Comparison of ENCODE assay signal across 9 mouse cellular contexts in genomic region chr17:11611459-11611858, GRCm38 (mm10).
A peak's percentile ranks its signal among the peaks of the same experiment; 100 is the strongest.
DNase-seq lines count a peak whose midpoint lies in the region; ATAC-seq lines count a peak whose summit lies in the region.
"Had no signal": no experiment of that assay in that cellular context is flagged by ENCODE, and none has a peak within 500 bp of the region (broad histone marks: within the 10 kb centered on the region; RNA-seq: fewer than 3 reads in every experiment).

No protein-coding gene starts in this region.

- ATAC-seq in hindbrain, embryonic 13.5 days (ENCODE audit: low FRiP score) = no peak
- ATAC-seq in neural tube, embryonic 11.5 days (ENCODE audit: insufficient read depth, low FRiP score, low TSS enrichment) = no peak

- H3K36me3 ChIP-seq in embryonic facial prominence, embryonic 10.5 days (replicated peaks) = no peaks in the 10 kb centered on the region
- no peaks in the 10 kb centered on the region for H3K36me3 ChIP-seq in hindbrain, embryonic 13.5 days
- H3K36me3 ChIP-seq in neural tube, embryonic 11.5 days (ENCODE audit: control insufficient read depth, insufficient read depth, low read length) = no peaks in the 10 kb centered on the region

- H3K27me3 ChIP-seq in embryonic facial prominence, embryonic 10.5 days (replicated peaks; ENCODE audit: low read depth, poor library complexity, severe bottlenecking) = peaks cover 17% of the 10 kb centered on the region
- peaks cover 7% of the 10 kb centered on the region; the same call in 1 of the 2 replicates for H3K27me3 ChIP-seq in hindbrain, embryonic 13.5 days
- no peaks in the 10 kb centered on the region for H3K27me3 ChIP-seq in neural tube, embryonic 11.5 days (ENCODE audit: control insufficient read depth, insufficient read depth, low read length)

- 0 out of 2 replicates have a peak overlapping the region, but pooled peaks have one; percentile 2 for H3K4me2 ChIP-seq in hindbrain, embryonic 13.5 days
- H3K4me2 ChIP-seq in neural tube, embryonic 11.5 days (ENCODE audit: low read depth) = no peak overlapping the region

- no peak overlapping the region for H3K9ac ChIP-seq in hindbrain, embryonic 13.5 days
- H3K9ac ChIP-seq in neural tube, embryonic 11.5 days (ENCODE audit: low read length) = no peak overlapping the region

- DNase-seq in ovary, postnatal 10 days (ENCODE audit: low spot score) = peak; percentile 10
- no peak for DNase-seq in ovary, adult 18-20 months (ENCODE audit: low spot score)
- DNase-seq in adrenal gland, postnatal 14 days = peak; percentile 71
- DNase-seq in embryonic facial prominence, embryonic 10.5 days (ENCODE audit: low spot score) = peak; percentile 72
- DNase-seq in left cerebral cortex, postnatal 10 days (ENCODE audit: extremely low spot score in 1 of 2, low spot score in 2 of 2) = peak; percentile 68 to 70
- DNase-seq in neural tube, embryonic 11.5 days (ENCODE audit: low spot score) = peak; percentile 75
- DNase-seq in B cell, adult 2 months = no peak

- intact Hi-C loops in left cerebral cortex, postnatal 10 days (cut with DNase I) = loop anchor here (5.0 kb wide), 1 partner anchor 361 kb away; no protein-coding TSS in a partner anchor

- peaks cover 21% of the 10 kb centered on the region; the same call in 1 of the 2 replicates for H3K4me1 ChIP-seq in embryonic facial prominence, embryonic 10.5 days
- H3K4me1 ChIP-seq in hindbrain, embryonic 13.5 days (replicated peaks) = peaks cover 32% of the 10 kb centered on the region
- no peaks in the 10 kb centered on the region for H3K4me1 ChIP-seq in neural tube, embryonic 11.5 days (ENCODE audit: control insufficient read depth, insufficient read depth, low read length)

- 20% methylated on average over 7 of the region's 7 CpGs for WGBS in embryonic facial prominence, embryonic 10.5 days
- 11% methylated on average over 7 of the region's 7 CpGs for WGBS in hindbrain, embryonic 13.5 days
- 21% methylated on average over 7 of the region's 7 CpGs for WGBS in neural tube, embryonic 11.5 days

- no peak overlapping the region for H3K27ac ChIP-seq in embryonic facial prominence, embryonic 10.5 days (replicated peaks)
- H3K27ac ChIP-seq in hindbrain, embryonic 13.5 days = no peak overlapping the region
- no peak overlapping the region for H3K27ac ChIP-seq in neural tube, embryonic 11.5 days (ENCODE audit: low read depth, low read length)

- H3K9me3 ChIP-seq in embryonic facial prominence, embryonic 10.5 days = no peaks in the 10 kb centered on the region
- H3K9me3 ChIP-seq in hindbrain, embryonic 13.5 days = no peaks in the 10 kb centered on the region
- H3K9me3 ChIP-seq in neural tube, embryonic 11.5 days (ENCODE audit: control insufficient read depth, low read length) = no peaks in the 10 kb centered on the region

- no peak overlapping the region for H3K4me3 ChIP-seq in embryonic facial prominence, embryonic 10.5 days
- no peak overlapping the region for H3K4me3 ChIP-seq in hindbrain, embryonic 13.5 days
- H3K4me3 ChIP-seq in neural tube, embryonic 11.5 days (ENCODE audit: low read depth, low read length) = no peak overlapping the region
- H3K4me3 ChIP-seq: myocyte had no signal

Comparison
In these comparisons a context has a peak if more than half of its experiments do, and no peak if none do; other contexts are left out.
1. DNase-seq: peak in ovary, postnatal 10 days (single experiment), adrenal gland, postnatal 14 days (single experiment), embryonic facial prominence, embryonic 10.5 days (single experiment), left cerebral cortex, postnatal 10 days (2 of 2) and neural tube, embryonic 11.5 days (single experiment); none in ovary, adult 18-20 months (single experiment) and B cell, adult 2 months (0 of 2).